Mouse (Mus musculus) splenic B cell, adult 2 months (primary cell): Measurements from ENCODE around the gene Ubl7.

Experiments
- DNase-seq: peaks from one replicate; pipeline ENCODE4 v3.0.0-alpha.2; 2011; ENCODE audit warnings: low read depth, low spot score
- H3K27me3 ChIP-seq: 2 replicates; pipeline ENCODE4 v1.6.1; 2012; ENCODE audit warnings: mild to moderate bottlenecking, low read length, moderate library complexity, mixed read lengths; ENCODE audit not compliant: control insufficient read depth, poor library complexity, insufficient read depth, severe bottlenecking
- H3K36me3 ChIP-seq: 2 replicates; pipeline ENCODE4 v1.6.1; 2012; ENCODE audit warnings: mild to moderate bottlenecking, low read length, moderate library complexity, mixed read lengths; ENCODE audit not compliant: control insufficient read depth, poor library complexity, insufficient read depth, severe bottlenecking

Gene Ubl7

GRCm38 (mm10) chr9:57900478-57900877, 10.3 kb upstream of the Ubl7 start:
- no peaks in the 10 kb centered on the region for H3K36me3 ChIP-seq
- peak; percentile 18 for DNase-seq
- H3K27me3 ChIP-seq = no peaks in the 10 kb centered on the region

- DNase-seq = no peak
- Histone ChIP-seq H3K36me3 (no peaks in the 10 kb centered on the region), H3K27me3 (no peaks in the 10 kb centered on the region)
Measured at GRCm38 (mm10) chr9:57901197-57901596, 9.6 kb upstream of the Ubl7 start.

- Histone ChIP-seq H3K27me3 (no peaks in the 10 kb centered on the region), H3K36me3 (no peaks in the 10 kb centered on the region)
- DNase-seq = no peak
Measured at GRCm38 (mm10) chr9:57901601-57902000, 9.2 kb upstream of the Ubl7 start.

GRCm38 (mm10) chr9:57902132-57902531, 8.6 kb upstream of the Ubl7 start:
- H3K27me3 ChIP-seq = no peaks in the 10 kb centered on the region
- H3K36me3 ChIP-seq = no peaks in the 10 kb centered on the region
- no peak for DNase-seq

GRCm38 (mm10) chr9:57903589-57904249, 7.1 kb upstream of the Ubl7 start:
- Histone ChIP-seq H3K36me3 (no peaks in the 10 kb centered on the region), H3K27me3 (no peaks in the 10 kb centered on the region)
- DNase-seq = no peak

GRCm38 (mm10) chr9:57904250-57904644, 6.5 kb upstream of the Ubl7 start:
- no peak for DNase-seq
- Histone ChIP-seq H3K36me3 (no peaks in the 10 kb centered on the region), H3K27me3 (no peaks in the 10 kb centered on the region)

- peak; percentile 70 for DNase-seq
- Histone ChIP-seq H3K36me3 (no peaks in the 10 kb centered on the region), H3K27me3 (no peaks in the 10 kb centered on the region)
Measured at GRCm38 (mm10) chr9:57907206-57907605, 3.6 kb upstream of the Ubl7 start.

- no peak for DNase-seq
- no peaks in the 10 kb centered on the region for H3K27me3 ChIP-seq
- H3K36me3 ChIP-seq = 0 out of 2 replicates have a peak, but pooled peaks cover 6% of the 10 kb centered on the region
Measured at GRCm38 (mm10) chr9:57912571-57912970, 1.8 kb downstream of the Ubl7 start.

GRCm38 (mm10) chr9:57921491-57922060, 10.8 kb downstream of the Ubl7 start:
- Histone ChIP-seq H3K27me3 (no peaks in the 10 kb centered on the region), H3K36me3 (peaks cover 15% of the 10 kb centered on the region)
- DNase-seq = no peak

GRCm38 (mm10) chr9:57922381-57922780, 11.6 kb downstream of the Ubl7 start:
- H3K36me3 ChIP-seq = peaks cover 15% of the 10 kb centered on the region
- DNase-seq = no peak
- H3K27me3 ChIP-seq = no peaks in the 10 kb centered on the region

GRCm38 (mm10) chr9:57923046-57923445, 12.3 kb downstream of the Ubl7 start:
- Histone ChIP-seq H3K36me3 (peaks cover 15% of the 10 kb centered on the region), H3K27me3 (no peaks in the 10 kb centered on the region)
- DNase-seq = no peak

GRCm38 (mm10) chr9:57931166-57931767, 20.5 kb downstream of the Ubl7 start:
- Histone ChIP-seq H3K36me3 (no peaks in the 10 kb centered on the region; the same call in 1 of the 2 replicates), H3K27me3 (no peaks in the 10 kb centered on the region)
- no peak for DNase-seq

GRCm38 (mm10) chr9:57932253-57932652, 21.5 kb downstream of the Ubl7 start:
- DNase-seq = no peak
- no peaks in the 10 kb centered on the region for H3K27me3 ChIP-seq
- H3K36me3 ChIP-seq = no peaks in the 10 kb centered on the region; the same call in 1 of the 2 replicates

GRCm38 (mm10) chr9:57932831-57933602, 22.2 kb downstream of the Ubl7 start:
- Histone ChIP-seq H3K36me3 (no peaks in the 10 kb centered on the region; the same call in none of the 2 replicates), H3K27me3 (no peaks in the 10 kb centered on the region)
- no peak for DNase-seq
